ENCODE assay signal across 10 mouse cellular contexts in the genomic region with DNA sequence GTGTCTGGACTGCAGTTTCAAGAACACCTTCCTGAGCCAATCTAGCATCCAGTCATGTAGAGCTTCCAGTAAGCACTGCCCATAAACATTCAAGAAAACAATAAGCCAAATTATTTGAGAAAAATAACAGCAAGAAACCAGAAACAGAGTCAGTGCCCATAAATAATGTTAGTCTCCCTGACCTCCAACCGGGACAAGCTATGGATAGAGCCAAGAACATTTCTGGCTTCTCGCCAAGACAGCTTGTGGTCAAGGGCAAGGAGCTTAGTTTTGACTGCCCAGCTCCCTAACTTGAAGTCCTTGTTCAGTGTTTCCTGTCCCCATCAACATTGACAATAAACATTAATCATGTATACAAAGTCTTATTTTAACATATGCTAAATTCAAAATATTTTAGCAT.
A peak's percentile ranks its signal among the peaks of the same experiment; 100 is the strongest.
DNase-seq lines count a peak whose midpoint lies in the region; ATAC-seq and TF ChIP-seq lines count a peak whose summit lies in the region.
"Had no signal": no experiment of that assay in that cellular context is flagged by ENCODE, and none has a peak within 500 bp of the region (broad histone marks: within the 10 kb centered on the region; RNA-seq: fewer than 3 reads in every experiment).

No protein-coding gene starts in this region.

- H3K27ac ChIP-seq in hindbrain, embryonic 14.5 days, result no peak overlapping the region
- no peak overlapping the region for H3K27ac ChIP-seq in layer of hippocampus, adult 2 months
- H3K27ac ChIP-seq: lung, embryonic 15.5 days had no signal

- TF ChIP-seq CTCF in layer of hippocampus, adult 2 months (conservative IDR thresholded peaks at IDR 0.05), result no peak

- no peaks in the 10 kb centered on the region for H3K27me3 ChIP-seq in hindbrain, embryonic 14.5 days (ENCODE audit: control insufficient read depth, insufficient read depth, low read length)
- H3K27me3 ChIP-seq: lung, embryonic 15.5 days had no signal

- H3K9ac ChIP-seq in hindbrain, embryonic 14.5 days, result no peak overlapping the region
- H3K9ac ChIP-seq: lung, embryonic 15.5 days had no signal

- intact Hi-C loops in heart, postnatal 36 days (cut with DNase I), result no loop called here

- ATAC-seq in hindbrain, embryonic 14.5 days (ENCODE audit: low FRiP score), result no peak
- ATAC-seq: forebrain, embryonic 16.5 days had no signal

- H3K36me3 ChIP-seq in hindbrain, embryonic 14.5 days (replicated peaks; ENCODE audit: control insufficient read depth, insufficient read depth), result no peaks in the 10 kb centered on the region
- H3K36me3 ChIP-seq: lung, embryonic 15.5 days had no signal

- no peak overlapping the region for H3K4me3 ChIP-seq in hindbrain, embryonic 14.5 days (replicated peaks; ENCODE audit: low read length)
- H3K4me3 ChIP-seq in layer of hippocampus, adult 2 months, result no peak overlapping the region
- H3K4me3 ChIP-seq: lung, embryonic 15.5 days had no signal

- WGBS in hindbrain, embryonic 14.5 days, result 78% methylated on average over 2 of the region's 2 CpGs

- H3K9me3 ChIP-seq in hindbrain, embryonic 14.5 days (ENCODE audit: control insufficient read depth, low read length), result peaks cover 8% of the 10 kb centered on the region; the same call in 1 of the 2 replicates
- H3K9me3 ChIP-seq: lung, embryonic 15.5 days had no signal

- no peak overlapping the region for H3K4me2 ChIP-seq in hindbrain, embryonic 14.5 days (replicated peaks)
- H3K4me2 ChIP-seq: lung, embryonic 15.5 days had no signal

- DNase-seq in heart, adult 9 months (ENCODE audit: low spot score in 2 of 2), result peak; percentile 2 to 4
- no peak for DNase-seq in heart, adult 11 months
- peak; percentile 77 for DNase-seq in adrenal gland, postnatal 14 days
- peak; percentile 4 to 9 for DNase-seq in heart, postnatal 36 days
- DNase-seq in lung, postnatal 25 days (ENCODE audit: low spot score), result peak; percentile 12
- no peak for DNase-seq in hindbrain, embryonic 14.5 days (ENCODE audit: low spot score)
- DNase-seq in layer of hippocampus, adult 2 months (ENCODE audit: low spot score in 2 of 2), result no peak
- DNase-seq in left cerebral cortex, adult 8-10 months (ENCODE audit: low spot score in 2 of 2), result no peak

- no peaks in the 10 kb centered on the region for H3K4me1 ChIP-seq in hindbrain, embryonic 14.5 days (replicated peaks; ENCODE audit: control insufficient read depth, insufficient read depth, low read length)
- H3K4me1 ChIP-seq: lung, embryonic 15.5 days had no signal

Comparison
In these comparisons a context has a peak if more than half of its experiments do, and no peak if none do; other contexts are left out.
1. DNase-seq: peak in heart, adult 9 months (2 of 2), adrenal gland, postnatal 14 days (single experiment), heart, postnatal 36 days (2 of 2) and lung, postnatal 25 days (single experiment); none in heart, adult 11 months (single experiment), hindbrain, embryonic 14.5 days (single experiment), layer of hippocampus, adult 2 months (0 of 2) and left cerebral cortex, adult 8-10 months (0 of 2).